Mouse (Mus musculus) kidney, embryonic 15.5 days (tissue): ENCODE measurements at regions not wholly inside any gene's neighbourhood (a gene's known extent, or its start where the extent isn't known, plus 50 kb on each side); places are given as distances from the start of the nearest gene placed in this dataset.
A peak's percentile ranks its signal among the peaks of the same experiment; 100 is the strongest.
"Not testable (repeated sequence)": the region's sequence is repeated elsewhere in the genome, so short reads cannot be mapped to it uniquely, and the experiment has no call there.

ENCODE experiments used
- ATAC-seq: fragments of 200-750 bp; cut with Nextera tagmentation; replicated peaks from 2 replicates; pipeline ENCODE4 v1.8.0; 2017; ENCODE audit warnings: moderate TSS enrichment; ENCODE audit not compliant: low FRiP score
- H3K27ac ChIP-seq: fragments of 300-500 bp; sonication (generic); 2 replicates; pipeline ENCODE4 v1.5.1; 2015; ENCODE audit warnings: mild to moderate bottlenecking, inconsistent platforms
- H3K27me3 ChIP-seq: fragments of 300-500 bp; sonication (generic); 2 replicates; pipeline ENCODE4 v1.6.1; 2015; ENCODE audit warnings: inconsistent platforms
- H3K36me3 ChIP-seq: fragments of 300-500 bp; sonication (generic); 2 replicates; pipeline ENCODE4 v1.6.1; 2015; ENCODE audit warnings: inconsistent platforms
- H3K4me1 ChIP-seq: fragments of 300-500 bp; sonication (generic); 2 replicates; pipeline ENCODE4 v1.6.1; 2015; ENCODE audit warnings: inconsistent platforms
- H3K4me2 ChIP-seq: fragments of 300-500 bp; sonication (generic); 2 replicates; pipeline ENCODE4 v1.6.1; 2015; ENCODE audit warnings: moderate library complexity, mild to moderate bottlenecking, inconsistent platforms
- H3K4me3 ChIP-seq: fragments of 300-500 bp; sonication (generic); replicated peaks from 2 replicates; pipeline ENCODE4 v1.5.1; 2015; ENCODE audit warnings: mild to moderate bottlenecking, inconsistent platforms
- H3K9ac ChIP-seq: fragments of 300-500 bp; sonication (generic); 2 replicates; pipeline ENCODE4 v1.6.1; 2015; ENCODE audit warnings: mild to moderate bottlenecking, inconsistent platforms
- H3K9me3 ChIP-seq: fragments of 300-500 bp; sonication (generic); replicated peaks from 2 replicates; pipeline ENCODE4 v1.6.1; 2016; ENCODE audit warnings: inconsistent platforms
- WGBS: fragments of 180-500 bp; shearing (Covaris S2); methylation state at CpG from one replicate; pipeline ENCODE4 v1.1.7; 2015; ENCODE audit warnings: mixed read lengths; 5-methylcytosine and 5-hydroxymethylcytosine counted together

DNA sequence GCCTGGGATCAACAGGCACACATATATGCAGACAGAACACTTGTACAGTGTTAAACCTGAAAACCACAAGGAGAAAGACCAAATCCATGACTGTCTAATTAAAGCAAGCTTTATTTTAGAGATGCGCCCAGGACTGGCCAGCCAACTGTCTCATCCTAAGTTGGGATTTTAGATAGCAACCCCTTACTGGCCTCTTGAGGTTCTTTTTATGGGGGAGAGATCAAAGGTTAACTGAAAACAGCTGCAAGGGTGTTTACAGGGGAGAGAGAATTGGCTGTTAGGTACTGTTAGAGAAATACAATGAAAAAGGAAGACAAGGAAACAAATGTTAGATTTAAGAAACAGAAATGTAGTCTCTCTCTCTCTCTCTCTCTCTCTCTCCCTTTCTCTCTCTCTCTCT lies 202.4 kb upstream of the Thpo start:
- ATAC-seq = no peak
- no peak overlapping the region for H3K9ac ChIP-seq
- no peaks in the 10 kb centered on the region for H3K36me3 ChIP-seq
- no peaks in the 10 kb centered on the region for H3K27me3 ChIP-seq
- no peaks in the 10 kb centered on the region for H3K4me1 ChIP-seq
- 54% methylated on average over 1 of the region's 1 CpGs for WGBS
- H3K27ac ChIP-seq = no peak overlapping the region
- no peak overlapping the region for H3K4me3 ChIP-seq
- no peaks in the 10 kb centered on the region for H3K9me3 ChIP-seq
- H3K4me2 ChIP-seq = no peak overlapping the region

DNA sequence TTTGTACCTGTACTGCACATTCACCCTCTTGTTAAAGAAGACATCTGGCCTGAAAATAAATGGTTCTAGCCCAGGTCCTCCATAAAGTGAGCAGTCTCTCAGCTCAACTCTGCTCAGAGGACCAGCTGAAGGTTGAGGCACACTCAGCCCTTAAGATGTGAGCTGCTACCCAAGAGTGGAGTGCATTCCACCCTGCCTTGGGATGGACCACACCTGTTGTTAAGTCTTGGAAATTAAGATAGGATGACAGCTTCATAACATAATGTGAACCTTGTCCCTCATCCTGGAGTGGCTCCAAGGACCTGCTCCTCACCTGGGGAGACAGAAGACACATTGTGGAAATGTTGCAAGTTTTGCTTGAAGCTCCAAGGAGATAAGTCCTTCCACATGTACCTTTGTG lies 200.5 kb upstream of the Thpo start:
- H3K9ac ChIP-seq, H3K27me3 ChIP-seq, H3K4me2 ChIP-seq, H3K36me3 ChIP-seq, H3K4me1 ChIP-seq, H3K27ac ChIP-seq, ATAC-seq, H3K4me3 ChIP-seq, H3K9me3 ChIP-seq: not testable (repeated sequence)

DNA sequence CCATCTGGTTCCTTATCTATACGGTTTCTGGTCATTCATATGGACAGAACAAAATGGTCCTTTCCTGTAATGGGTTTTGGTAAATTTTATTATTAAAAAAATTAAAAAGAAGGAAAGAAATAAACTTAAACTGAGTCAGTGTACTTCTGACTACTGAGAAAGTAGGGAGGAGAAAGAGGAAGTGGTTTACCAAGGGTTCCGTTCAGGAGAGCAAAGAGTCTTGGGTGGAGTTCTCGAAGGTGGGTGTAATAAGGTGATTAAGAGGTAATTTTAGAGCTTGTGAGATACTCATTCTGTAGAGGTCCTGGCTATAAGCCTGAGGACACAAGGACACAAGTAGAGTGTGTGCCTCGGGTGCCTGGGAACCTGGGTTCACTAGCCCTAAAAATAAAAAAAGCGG lies 195.7 kb upstream of the Thpo start:
- not testable (repeated sequence) for H3K4me1 ChIP-seq, H3K9ac ChIP-seq, H3K36me3 ChIP-seq, H3K4me2 ChIP-seq, H3K4me3 ChIP-seq, H3K9me3 ChIP-seq, H3K27me3 ChIP-seq, ATAC-seq, H3K27ac ChIP-seq
- 70% methylated on average over 5 of the region's 5 CpGs for WGBS

DNA sequence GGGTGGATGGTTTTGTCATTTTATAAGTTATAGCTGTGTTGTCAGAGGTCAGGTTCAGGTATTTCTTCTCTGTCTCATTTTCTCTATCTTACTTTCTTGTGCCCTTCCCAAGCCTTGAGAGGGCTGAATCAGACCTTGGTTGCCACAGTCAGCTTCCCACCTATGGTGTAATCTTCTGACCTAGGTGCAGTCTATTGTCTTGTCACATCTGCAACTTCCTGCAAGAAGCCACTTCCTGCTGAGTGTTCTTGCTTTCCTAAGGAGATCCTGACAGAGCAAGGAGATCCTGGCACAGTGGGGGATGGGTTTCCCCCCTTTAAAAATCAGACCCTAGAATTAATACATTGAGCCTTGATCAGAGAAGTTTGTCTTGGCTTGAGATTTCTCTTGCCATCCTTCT lies 191.5 kb upstream of the Thpo start:
- not testable (repeated sequence) for H3K27me3 ChIP-seq, H3K9me3 ChIP-seq, H3K36me3 ChIP-seq, H3K4me1 ChIP-seq, H3K4me2 ChIP-seq, H3K27ac ChIP-seq, H3K9ac ChIP-seq, H3K4me3 ChIP-seq, ATAC-seq

DNA sequence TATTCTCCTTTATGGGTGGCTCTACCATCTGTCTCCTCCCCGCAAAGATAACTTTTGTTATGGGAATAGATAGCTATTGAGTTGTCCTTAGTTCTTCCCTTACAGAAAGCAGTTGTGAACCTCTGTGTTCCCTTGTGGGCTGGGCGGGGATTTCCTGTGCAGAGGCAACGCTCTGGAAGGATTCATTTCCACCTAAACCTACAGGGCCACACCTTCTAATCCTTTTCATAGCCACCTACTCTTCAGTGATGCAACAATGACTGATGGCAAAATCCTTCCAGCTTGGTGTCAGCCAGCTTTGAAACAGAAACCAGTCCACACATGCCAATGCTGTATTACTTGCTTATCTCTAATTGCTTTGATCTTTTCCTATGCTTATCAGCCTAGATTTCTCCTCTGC lies 176.6 kb upstream of the Thpo start:
- H3K9me3 ChIP-seq, H3K4me2 ChIP-seq, H3K4me1 ChIP-seq, ATAC-seq, H3K27me3 ChIP-seq, H3K9ac ChIP-seq, H3K27ac ChIP-seq, H3K36me3 ChIP-seq, H3K4me3 ChIP-seq: not testable (repeated sequence)
- WGBS = 77% methylated on average over 3 of the region's 3 CpGs

DNA sequence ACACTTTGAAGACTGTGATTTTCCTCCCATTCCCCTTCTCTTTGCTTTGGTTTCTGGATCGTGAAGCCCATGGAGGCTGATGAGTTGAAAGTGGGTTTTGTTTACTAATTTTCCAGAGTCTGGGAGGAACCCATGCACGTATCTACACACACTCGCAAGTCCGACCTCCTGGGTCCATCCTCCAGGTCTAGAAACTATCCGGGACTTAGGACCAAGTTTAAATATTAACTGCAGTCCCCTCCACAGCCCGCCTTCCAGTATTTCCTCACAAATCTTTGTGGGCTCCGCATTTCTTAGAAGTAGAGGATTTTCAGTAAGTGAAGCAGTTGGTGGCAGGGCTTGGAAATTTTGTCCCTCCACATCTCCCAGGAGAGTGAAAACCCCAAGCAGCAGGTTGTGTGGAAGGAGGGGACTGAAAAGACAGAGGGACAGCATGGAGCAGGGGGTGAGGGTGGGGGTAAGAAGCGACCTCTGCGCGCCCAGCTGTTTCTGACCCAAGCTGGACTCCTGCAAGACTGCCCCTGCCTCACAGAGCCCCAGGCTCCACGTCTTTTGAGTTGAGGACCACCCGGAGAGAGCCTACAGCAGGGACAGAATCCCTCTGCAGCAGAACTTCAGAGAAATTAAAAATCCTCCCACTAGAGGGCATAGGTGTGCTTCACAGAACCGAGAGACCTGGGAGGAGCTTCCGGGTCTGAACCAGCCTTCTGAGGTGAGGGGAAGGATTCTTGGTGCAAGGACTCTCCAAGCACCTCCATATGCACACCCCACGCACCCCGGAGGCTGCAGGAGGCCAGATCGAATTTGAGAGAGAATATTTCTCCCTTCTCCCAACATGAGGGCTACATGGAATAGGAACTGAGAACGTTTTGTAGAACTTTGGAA lies 174.4 kb upstream of the Thpo start:
- not testable (repeated sequence) for H3K9me3 ChIP-seq, H3K4me1 ChIP-seq, H3K36me3 ChIP-seq, H3K9ac ChIP-seq, H3K27me3 ChIP-seq
- WGBS = 30% methylated on average over 16 of the region's 18 CpGs
- Histone ChIP-seq H3K4me2 (peak overlapping the region; percentile 49), H3K27ac (peak overlapping the region; percentile 60), H3K4me3 (0 out of 2 replicates have a peak overlapping the region, but pooled peaks have one; percentile 7)
- ATAC-seq = peak; percentile 80

DNA sequence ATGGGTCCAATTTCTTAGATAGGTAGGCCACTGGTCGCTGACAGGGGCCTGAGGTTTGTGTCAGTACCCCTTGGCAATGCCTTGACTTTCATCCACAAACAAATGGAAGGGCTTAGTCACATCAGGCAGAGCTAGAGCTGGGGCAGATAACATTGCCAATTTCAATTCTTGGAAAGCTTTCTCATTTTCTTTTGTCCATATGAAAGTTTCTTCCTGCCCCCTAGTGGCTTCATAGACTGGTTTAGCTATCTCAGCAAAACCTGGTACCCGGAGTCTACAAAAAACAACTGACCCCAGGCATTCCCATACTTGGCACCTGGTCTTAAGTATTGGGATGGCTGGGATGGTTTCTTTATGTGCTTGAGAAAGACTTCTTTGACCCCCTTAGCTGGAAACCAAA lies 161.4 kb upstream of the Thpo start:
- no peak overlapping the region for H3K27ac ChIP-seq
- no peaks in the 10 kb centered on the region for H3K27me3 ChIP-seq
- H3K9me3 ChIP-seq = no peaks in the 10 kb centered on the region
- H3K4me1 ChIP-seq = no peaks in the 10 kb centered on the region
- H3K4me2 ChIP-seq = no peak overlapping the region
- 50% methylated on average over 2 of the region's 2 CpGs for WGBS
- no peaks in the 10 kb centered on the region for H3K36me3 ChIP-seq
- no peak for ATAC-seq
- no peak overlapping the region for H3K4me3 ChIP-seq
- no peak overlapping the region for H3K9ac ChIP-seq

DNA sequence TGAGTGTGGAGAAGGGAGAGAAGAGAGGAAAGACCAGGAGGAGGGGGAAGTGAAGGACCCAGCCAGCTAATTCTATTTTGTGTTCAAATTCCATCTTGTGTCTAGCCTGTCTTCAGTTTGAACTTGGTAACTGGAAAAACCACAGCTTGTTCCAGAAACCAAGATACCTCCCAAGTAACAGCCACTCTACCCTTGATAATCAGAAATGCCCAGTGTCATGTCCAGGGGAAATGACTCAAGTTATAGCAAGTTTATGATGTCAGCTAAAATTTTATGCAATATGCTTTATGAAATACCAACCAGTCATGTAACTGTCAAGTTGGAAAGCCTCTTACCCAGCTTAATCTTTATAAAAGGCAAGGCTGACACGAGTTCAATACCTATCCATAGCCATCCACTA lies 137.4 kb upstream of the Thpo start:
- WGBS = 53% methylated on average over 1 of the region's 1 CpGs
- Histone ChIP-seq H3K4me1 (no peaks in the 10 kb centered on the region), H3K27me3 (no peaks in the 10 kb centered on the region), H3K9me3 (no peaks in the 10 kb centered on the region), H3K4me3 (no peak overlapping the region), H3K9ac (no peak overlapping the region), H3K36me3 (no peaks in the 10 kb centered on the region), H3K4me2 (no peak overlapping the region), H3K27ac (no peak overlapping the region)
- ATAC-seq = no peak

DNA sequence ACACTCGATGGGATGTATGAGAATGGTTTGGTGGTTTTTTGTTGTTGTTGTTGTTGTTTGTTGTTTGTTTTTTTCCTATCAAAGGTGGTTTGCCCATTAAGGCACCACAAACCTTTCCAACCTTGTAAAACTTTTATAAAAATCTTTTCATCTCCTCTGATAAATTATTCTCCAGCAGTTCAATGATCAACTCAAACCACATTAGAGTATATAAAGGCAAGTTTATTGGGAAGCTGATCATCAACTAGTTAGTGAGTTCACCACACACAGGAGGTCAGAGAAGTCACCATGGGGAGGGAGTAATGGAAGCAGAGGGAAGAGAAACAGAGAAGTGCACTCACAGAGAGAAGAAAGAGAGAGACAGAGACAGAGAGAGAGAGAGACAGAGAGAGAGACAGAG lies 132.5 kb upstream of the Thpo start:
- Histone ChIP-seq H3K27me3 (no peaks in the 10 kb centered on the region), H3K4me3 (no peak overlapping the region), H3K4me2 (no peak overlapping the region), H3K36me3 (no peaks in the 10 kb centered on the region), H3K27ac (no peak overlapping the region), H3K9ac (no peak overlapping the region), H3K4me1 (no peaks in the 10 kb centered on the region), H3K9me3 (no peaks in the 10 kb centered on the region)
- WGBS = 88% methylated on average over 1 of the region's 1 CpGs
- no peak for ATAC-seq

DNA sequence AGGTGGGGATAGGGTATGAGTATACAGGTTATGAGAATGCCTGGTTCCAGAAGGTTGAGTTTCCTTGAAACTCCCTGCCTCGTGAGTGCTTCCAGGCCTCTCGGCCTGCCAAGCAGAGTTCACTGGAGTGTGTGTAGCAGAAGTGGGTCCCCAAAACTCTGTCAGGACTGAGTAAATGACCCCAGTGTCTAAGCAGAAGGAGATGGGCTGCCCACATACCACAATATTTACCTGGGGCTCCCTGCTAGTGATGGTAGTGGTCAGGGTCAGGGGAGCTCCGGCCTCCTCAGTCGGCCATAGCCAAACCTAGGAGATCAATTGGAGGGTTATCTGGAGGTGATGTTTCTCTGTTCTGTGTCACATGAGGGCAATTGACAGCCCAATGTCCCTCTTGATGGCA lies 126.9 kb upstream of the Thpo start:
- WGBS = 99% methylated on average over 4 of the region's 4 CpGs
- no peak overlapping the region for H3K9ac ChIP-seq

DNA sequence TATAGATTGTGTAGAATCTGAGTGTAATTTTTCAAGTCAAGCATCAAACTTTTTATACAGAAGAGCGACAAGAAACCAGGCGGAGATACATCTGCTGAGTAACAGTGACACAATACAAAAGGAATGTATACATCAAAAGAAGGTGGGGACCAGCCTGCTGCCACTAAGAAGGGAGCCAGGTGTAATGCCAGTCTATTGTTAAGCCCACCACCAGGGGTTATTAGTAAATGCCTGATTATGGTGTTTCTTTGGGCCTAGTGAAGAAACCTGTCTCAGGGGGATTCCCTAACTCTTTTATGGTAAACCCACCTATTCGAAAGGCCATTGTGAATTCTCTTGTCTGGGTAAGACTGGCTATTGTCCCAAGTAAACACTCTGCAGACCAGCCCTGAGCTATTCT lies 126.3 kb upstream of the Thpo start:
- H3K27me3 ChIP-seq, H3K9me3 ChIP-seq, H3K9ac ChIP-seq, ATAC-seq, H3K4me1 ChIP-seq, H3K27ac ChIP-seq, H3K4me3 ChIP-seq, H3K36me3 ChIP-seq, H3K4me2 ChIP-seq: not testable (repeated sequence)
- 87% methylated on average over 3 of the region's 3 CpGs for WGBS

More for the DNA sequence above, 126.9 kb upstream of the Thpo start:
- Histone ChIP-seq H3K4me3 (no peak overlapping the region), H3K9me3 (no peaks in the 10 kb centered on the region), H3K27ac (no peak overlapping the region), H3K36me3 (no peaks in the 10 kb centered on the region), H3K27me3 (no peaks in the 10 kb centered on the region), H3K4me1 (no peaks in the 10 kb centered on the region), H3K4me2 (no peak overlapping the region)
- no peak for ATAC-seq

DNA sequence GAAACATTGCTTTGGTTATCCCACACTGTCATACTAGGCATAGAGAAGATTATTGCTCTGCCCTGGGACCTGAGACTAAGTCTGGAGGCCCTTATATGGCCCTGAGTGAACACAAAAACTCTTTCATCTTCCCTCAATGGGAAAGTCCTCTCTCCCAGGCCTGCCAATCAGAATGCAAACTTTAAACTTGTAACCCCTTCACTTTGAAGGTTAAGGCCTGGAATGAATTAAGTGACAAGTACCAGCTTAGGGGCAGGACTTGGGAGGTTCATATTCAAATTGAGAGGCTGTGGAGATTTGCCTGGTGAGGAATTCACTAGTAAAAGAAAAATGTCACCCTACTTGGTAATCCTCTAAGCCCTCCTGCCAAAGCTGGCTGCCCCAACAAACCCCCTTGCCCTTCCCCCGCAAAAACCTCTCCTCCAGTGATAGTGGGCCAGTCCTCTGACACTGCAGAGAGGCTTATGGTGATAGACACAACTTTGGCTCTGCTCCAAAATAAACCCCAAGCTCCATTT lies 120.4 kb upstream of the Thpo start:
- WGBS = 58% methylated on average over 1 of the region's 1 CpGs
- no peak for ATAC-seq
- H3K36me3 ChIP-seq = no peaks in the 10 kb centered on the region
- H3K4me2 ChIP-seq = no peak overlapping the region
- no peaks in the 10 kb centered on the region for H3K9me3 ChIP-seq
- H3K4me3 ChIP-seq = no peak overlapping the region
- H3K27me3 ChIP-seq = no peaks in the 10 kb centered on the region
- H3K4me1 ChIP-seq = no peaks in the 10 kb centered on the region
- no peak overlapping the region for H3K9ac ChIP-seq
- H3K27ac ChIP-seq = no peak overlapping the region

DNA sequence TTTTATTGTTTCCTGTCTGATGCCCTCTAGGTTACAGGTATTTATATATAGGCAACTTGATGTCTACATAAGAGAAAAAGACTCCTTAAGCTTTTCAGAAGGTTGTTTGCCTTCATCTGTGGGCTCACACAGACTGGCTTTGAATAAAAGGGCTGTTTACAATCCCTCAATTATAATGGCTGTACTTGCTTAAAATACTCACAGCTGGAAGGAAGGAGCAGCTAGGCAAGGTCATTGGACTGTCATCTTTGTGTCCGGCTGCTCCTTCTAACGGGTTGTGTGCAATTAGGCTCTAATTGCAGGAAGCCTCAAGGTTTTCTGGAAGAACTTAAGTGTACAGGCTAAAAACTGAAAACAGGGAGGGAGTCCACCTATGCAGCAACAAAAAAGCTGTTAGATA lies 103.8 kb upstream of the Thpo start:
- ATAC-seq = no peak
- H3K36me3 ChIP-seq = no peaks in the 10 kb centered on the region
- no peak overlapping the region for H3K27ac ChIP-seq
- H3K4me3 ChIP-seq = no peak overlapping the region
- H3K9me3 ChIP-seq = no peaks in the 10 kb centered on the region
- 11% methylated on average over 2 of the region's 2 CpGs for WGBS
- no peak overlapping the region for H3K9ac ChIP-seq
- H3K4me2 ChIP-seq = no peak overlapping the region
- no peaks in the 10 kb centered on the region for H3K27me3 ChIP-seq
- 0 out of 2 replicates have a peak, but pooled peaks cover 3% of the 10 kb centered on the region for H3K4me1 ChIP-seq
